Mouse (Mus musculus) MEL (cell line): ENCODE data around the gene Styx. TPM values are rescaled to one million over a fixed set of nuclear protein-coding genes. Genes with fewer than 3 reads are reported as not detected.

Source experiments
- DNase-seq: peaks from one replicate; pipeline ENCODE4 v3.0.0; 2011; ENCODE audit warnings: low read depth, low spot score
- H3K27ac ChIP-seq: 2 replicates; pipeline ENCODE4 v1.5.1; 2012; ENCODE audit warnings: low read depth, mild to moderate bottlenecking, control low read depth, low read length, moderate library complexity; ENCODE audit not compliant: control insufficient read depth
- H3K27me3 ChIP-seq, 2 experiments: fragments of 150-350 bp in 1 of 2; sonication (generic) in 1 of 2; 2 replicates each; pipeline ENCODE4 v1.6.1; 2012; ENCODE audit warnings: low read length in 2 of 2, mild to moderate bottlenecking in 2 of 2, improper control_type of control experiment in 1 of 2, moderate library complexity in 1 of 2; ENCODE audit not compliant: insufficient read depth in 2 of 2, control insufficient read depth in 1 of 2
- H3K36me3 ChIP-seq, 2 experiments: 2 replicates each; pipeline ENCODE4 v1.6.1; 2012 to 2014; ENCODE audit warnings: low read length in 2 of 2, improper control_type of control experiment in 1 of 2, inconsistent platforms in 1 of 2, mild to moderate bottlenecking in 1 of 2; ENCODE audit not compliant: insufficient read depth in 2 of 2, control insufficient read depth in 1 of 2
- H3K4me1 ChIP-seq, 2 experiments: fragments of 150-350 bp in 1 of 2; sonication (generic) in 1 of 2; 2 replicates each; pipeline ENCODE4 v1.6.1; 2012; ENCODE audit warnings: low read length in 2 of 2, improper control_type of control experiment in 1 of 2, mild to moderate bottlenecking in 1 of 2; ENCODE audit not compliant: insufficient read depth in 2 of 2, control insufficient read depth in 1 of 2
- H3K4me3 ChIP-seq, 2 experiments: fragments of 150-350 bp in 1 of 2; sonication (generic) in 1 of 2; 2 replicates each; pipeline ENCODE4 v1.5.1; 2012; ENCODE audit warnings: low read depth in 2 of 2, low read length in 2 of 2, mild to moderate bottlenecking in 2 of 2, moderate library complexity in 2 of 2, control low read depth in 1 of 2, improper control_type of control experiment in 1 of 2; ENCODE audit not compliant: control insufficient read depth in 1 of 2, insufficient read depth in 1 of 2
- H3K79me2 ChIP-seq: 2 replicates; pipeline ENCODE4 v1.6.1; 2012; ENCODE audit warnings: mild to moderate bottlenecking, low read length, moderate library complexity; ENCODE audit not compliant: control insufficient read depth, poor library complexity, insufficient read depth
- H3K9ac ChIP-seq: 2 replicates; pipeline ENCODE4 v1.6.1; 2012; ENCODE audit warnings: low read depth, mild to moderate bottlenecking, control low read depth, low read length, moderate library complexity; ENCODE audit not compliant: control insufficient read depth, poor library complexity, severe bottlenecking
- H3K9me3 ChIP-seq: fragments of 150-350 bp; sonication (generic); replicated peaks from 2 replicates; pipeline ENCODE4 v1.6.1; 2012; ENCODE audit warnings: mild to moderate bottlenecking, low read length, improper control_type of control experiment, moderate library complexity; ENCODE audit not compliant: insufficient read depth
- CHD1 ChIP-seq: IDR thresholded peaks from 2 replicates; pipeline ENCODE4 v1.6.1; 2012; ENCODE audit warnings: low read depth, mild to moderate bottlenecking, inconsistent platforms, low read length, improper control_type of control experiment
- CTCF ChIP-seq, 3 experiments: IDR thresholded peaks in 2 of 3; conservative IDR thresholded peaks in 1 of 3; 2 replicates each; pipeline ENCODE4 v1.5.1; 2011 to 2012; ENCODE audit warnings: low read length in 3 of 3, low read depth in 2 of 3, mild to moderate bottlenecking in 2 of 3, improper control_type of control experiment in 1 of 3, inconsistent platforms in 1 of 3, mixed read lengths in 1 of 3, moderate library complexity in 1 of 3; ENCODE audit not compliant: control insufficient read depth in 1 of 3, insufficient read depth in 1 of 3, poor library complexity in 1 of 3, severe bottlenecking in 1 of 3
- ELF1 ChIP-seq: IDR thresholded peaks from 2 replicates; pipeline ENCODE4 v1.6.1; 2014; ENCODE audit warnings: low read depth, mild to moderate bottlenecking, inconsistent platforms, low read length, improper control_type of control experiment, moderate library complexity
- MAFK ChIP-seq: IDR thresholded peaks from 2 replicates; pipeline ENCODE4 v1.6.1; 2011; ENCODE audit warnings: low read depth, mild to moderate bottlenecking, low read length, improper control_type of control experiment, borderline replicate concordance
- MAZ ChIP-seq: IDR thresholded peaks from 2 replicates; pipeline ENCODE4 v1.6.1; 2012; ENCODE audit warnings: low read depth, mild to moderate bottlenecking, inconsistent platforms, low read length, improper control_type of control experiment
- MXI1 ChIP-seq: IDR thresholded peaks from 2 replicates; pipeline ENCODE4 v1.6.1; 2011; ENCODE audit warnings: mild to moderate bottlenecking, low read depth, low read length, improper control_type of control experiment
- MYC ChIP-seq: IDR thresholded peaks from 2 replicates; pipeline ENCODE4 v1.6.1; 2011; ENCODE audit warnings: low read depth, mild to moderate bottlenecking, low read length, improper control_type of control experiment, moderate library complexity
- NRF1 ChIP-seq: IDR thresholded peaks from 2 replicates; pipeline ENCODE4 v1.6.1; 2014; ENCODE audit warnings: low read depth, mild to moderate bottlenecking, inconsistent platforms, low read length, improper control_type of control experiment, moderate library complexity; ENCODE audit not compliant: poor library complexity, insufficient read depth, severe bottlenecking
- POLR2AphosphoS2 ChIP-seq: IDR thresholded peaks from 2 replicates; pipeline ENCODE4 v1.6.1; 2011; ENCODE audit warnings: low read length, improper control_type of control experiment
- POLR2AphosphoS5 ChIP-seq: IDR thresholded peaks from 2 replicates; pipeline ENCODE4 v1.6.1; 2012; ENCODE audit warnings: low read depth, borderline replicate concordance, mild to moderate bottlenecking, inconsistent platforms, low read length, moderate library complexity, mixed read lengths
- RAD21 ChIP-seq: IDR thresholded peaks from 2 replicates; pipeline ENCODE4 v1.6.1; 2011; ENCODE audit warnings: mild to moderate bottlenecking, low read depth, low read length, improper control_type of control experiment
- TBP ChIP-seq: IDR thresholded peaks from 2 replicates; pipeline ENCODE4 v1.8.0; 2011; ENCODE audit warnings: low read depth, low read length, improper control_type of control experiment
- TCF12 ChIP-seq: IDR thresholded peaks from 2 replicates; pipeline ENCODE4 v1.6.1; 2014; ENCODE audit warnings: low read depth, mild to moderate bottlenecking, inconsistent platforms, low read length, improper control_type of control experiment, moderate library complexity
- UBTF ChIP-seq: IDR thresholded peaks from 2 replicates; pipeline ENCODE4 v1.6.1; 2012; ENCODE audit warnings: low read depth, mild to moderate bottlenecking, inconsistent platforms, low read length, improper control_type of control experiment, moderate library complexity, borderline replicate concordance; ENCODE audit not compliant: insufficient read depth
- USF1 ChIP-seq: IDR thresholded peaks from 2 replicates; pipeline ENCODE4 v1.6.1; 2014; ENCODE audit warnings: low read depth, mild to moderate bottlenecking, inconsistent platforms, low read length, improper control_type of control experiment, moderate library complexity
- USF2 ChIP-seq, 2 experiments: IDR thresholded peaks; 2 replicates each; pipeline ENCODE4 v1.6.1; 2011 to 2012; ENCODE audit warnings: improper control_type of control experiment in 2 of 2, low read length in 2 of 2, borderline replicate concordance in 1 of 2, inconsistent platforms in 1 of 2, low read depth in 1 of 2, mild to moderate bottlenecking in 1 of 2; ENCODE audit not compliant: insufficient read depth in 1 of 2
- ZC3H11A ChIP-seq: IDR thresholded peaks from 2 replicates; pipeline ENCODE4 v1.6.1; 2012; ENCODE audit warnings: low read depth, mild to moderate bottlenecking, inconsistent platforms, low read length, improper control_type of control experiment
- polyA plus RNA-seq, 2 experiments: library from polyadenylated mRNA; stranded (reverse) in 1 of 2; unstranded in 1 of 2; fragments of >175 nt in 1 of 2; fragments of >200 nt in 1 of 2; gene quantifications; 2 replicates each; pipeline versions ENCODE4 v1.2.1 to v1.2.4; 2012; ENCODE audit warnings: low replicate concordance in 2 of 2, low read depth in 1 of 2; ENCODE audit not compliant: insufficient read length in 2 of 2, insufficient read depth in 1 of 2, missing spikeins in 1 of 2
- total RNA-seq: library from RNA; depleted of rRNA; stranded (reverse); fragments of 300-350 nt; gene quantifications from 2 replicates; pipeline ENCODE4 v1.2.3, GENCODE M21; 2012

The Styx gene
- total and polyA plus RNA-seq, 3 experiments = 18.0 to 27.2 TPM; not detected in 1

- H3K27me3 ChIP-seq = no peaks in the 10 kb centered on the region
- peaks cover 2 to 17% of the 10 kb centered on the region in 2 experiments; a peak in 3 of 4 replicates for H3K4me1 ChIP-seq
- TF ChIP-seq MAFK (peak; percentile 95), USF1 (no peak), POLR2AphosphoS2 (peak; percentile 3; the same call in 1 of the 2 replicates)
- TF ChIP-seq, all 39 proteins: peak for 2
- Histone ChIP-seq H3K27ac (no peak overlapping the region), H3K9ac (no peak overlapping the region), H3K9me3 (no peaks in the 10 kb centered on the region), H3K79me2 (peaks cover 49% of the 10 kb centered on the region), H3K36me3 (peaks cover 23 to 51% of the 10 kb centered on the region in 2 experiments), H3K4me3 (no peak overlapping the region)
- DNase-seq = peak; percentile 48
Measured at GRCm38 (mm10) chr14:45307630-45308328, 43.1 kb upstream of the Styx start.

GRCm38 (mm10) chr14:45309646-45310045, 41.2 kb upstream of the Styx start:
- peaks cover 29 to 40% of the 10 kb centered on the region in 2 experiments for H3K36me3 ChIP-seq
- TF ChIP-seq TCF12 (no peak), RAD21 (no peak), MYC (no peak), ZC3H11A (no peak), TBP (no peak), CTCF (IDR thresholded peaks at IDR 0.05 in 2 of 3, conservative IDR thresholded peaks at IDR 0.05 in 1 of 3; ENCODE audit: control insufficient read depth in 1 of 3, insufficient read depth in 1 of 3, low read depth in 2 of 3, low read length in 3 of 3, poor library complexity in 1 of 3, severe bottlenecking in 1 of 3) (no peak)
- no peak overlapping the region for H3K4me3 ChIP-seq
- H3K79me2 ChIP-seq = peaks cover 67% of the 10 kb centered on the region
- H3K9me3 ChIP-seq = no peaks in the 10 kb centered on the region
- no peak overlapping the region for H3K9ac ChIP-seq
- peaks cover 9 to 26% of the 10 kb centered on the region in 2 experiments for H3K4me1 ChIP-seq
- no peak for DNase-seq
- no peak overlapping the region for H3K27ac ChIP-seq
- H3K27me3 ChIP-seq = no peaks in the 10 kb centered on the region

- Histone ChIP-seq H3K27ac (no peak overlapping the region), H3K4me3 (no peak overlapping the region)
- TF ChIP-seq MAZ = no peak
- TF ChIP-seq ELF1 = no peak
- no peak for TF ChIP-seq CHD1
- TF ChIP-seq MXI1 = no peak
- TF ChIP-seq CTCF (IDR thresholded peaks at IDR 0.05 in 2 of 3, conservative IDR thresholded peaks at IDR 0.05 in 1 of 3; ENCODE audit: control insufficient read depth in 1 of 3, insufficient read depth in 1 of 3, low read depth in 2 of 3, low read length in 3 of 3, poor library complexity in 1 of 3, severe bottlenecking in 1 of 3) = no peak
- no peak for TF ChIP-seq POLR2AphosphoS5
- no peak for TF ChIP-seq USF2 (IDR thresholded peaks at IDR 0.05; ENCODE audit: borderline replicate concordance in 1 of 2, insufficient read depth in 1 of 2, low read depth in 1 of 2, low read length in 2 of 2)
- TF ChIP-seq NRF1 = no peak
- no peak for TF ChIP-seq POLR2AphosphoS2
- TF ChIP-seq UBTF = no peak
- no peak for TF ChIP-seq MAFK
- TF ChIP-seq, all 39 proteins: peak for 0
- Histone ChIP-seq H3K79me2 (peaks cover 70% of the 10 kb centered on the region), H3K4me1 (peaks cover 13 to 26% of the 10 kb centered on the region in 2 experiments), H3K9ac (no peak overlapping the region), H3K9me3 (no peaks in the 10 kb centered on the region), H3K36me3 (peaks cover 29 to 36% of the 10 kb centered on the region in 2 experiments), H3K27me3 (no peaks in the 10 kb centered on the region)
- no peak for DNase-seq
Measured at GRCm38 (mm10) chr14:45310101-45310500, 40.8 kb upstream of the Styx start.
